Mouse (Mus musculus): Measurements from ENCODE around the gene Nfatc2ip. TPM values are rescaled to one million over a fixed set of nuclear protein-coding genes. Genes with fewer than 3 reads are reported as not detected.
A peak's percentile ranks its signal among the peaks of the same experiment; 100 is the strongest.

Nfatc2ip gene
- polyA plus RNA-seq, 1 experiment from 2014 or later: 1.1 TPM

DNA sequence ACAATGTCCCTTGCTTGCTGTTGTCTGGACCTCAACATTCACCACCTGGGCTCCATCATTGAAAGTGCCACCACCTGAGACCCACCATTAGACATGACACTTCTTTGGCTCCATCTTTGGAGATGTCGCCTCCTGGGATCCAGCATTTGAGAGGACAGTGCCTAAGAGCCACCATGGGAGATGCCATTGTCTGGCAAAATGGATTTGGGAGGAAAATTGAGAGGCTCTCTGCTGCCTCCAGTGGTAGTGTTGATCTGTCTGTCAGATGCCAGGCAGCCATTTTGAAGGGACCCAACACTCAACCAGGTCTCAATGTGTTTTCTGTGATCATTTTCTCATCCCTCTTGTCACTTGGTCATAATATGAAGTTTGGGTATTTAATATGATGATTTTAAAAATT lies 61.0 kb downstream of the Nfatc2ip start:
- Histone ChIP-seq H3K9ac (ENCODE audit: low read length) (no peak overlapping the region), H3K36me3 (ENCODE audit: control insufficient read depth, insufficient read depth, low read length) (no peaks in the 10 kb centered on the region), H3K4me1 (replicated peaks; ENCODE audit: control insufficient read depth, insufficient read depth) (no peaks in the 10 kb centered on the region), H3K4me2 (replicated peaks; ENCODE audit: low read depth) (no peak overlapping the region), H3K4me3 (ENCODE audit: low read depth, low read length) (no peak overlapping the region), H3K27me3 (ENCODE audit: control insufficient read depth, insufficient read depth, low read length) (no peaks in the 10 kb centered on the region), H3K27ac (replicated peaks) (no peak overlapping the region), H3K9me3 (ENCODE audit: control insufficient read depth, low read length) (no peaks in the 10 kb centered on the region)
- TF ChIP-seq EP300 (optimal IDR thresholded peaks at IDR 0.05) (no peak), CTCF (IDR thresholded peaks at IDR 0.05; ENCODE audit: low read depth) (peak; percentile 58)
- 79% methylated on average over 1 of the region's 1 CpGs for WGBS
- DNase-seq (ENCODE audit: low spot score): no peak
- no peak for ATAC-seq (ENCODE audit: low FRiP score, low TSS enrichment)

Small RNA genes within 50 kb of the gene (microRNA-seq; reads per million reads assigned to microRNA genes)
- not detected for gene Mir7058

Other genes starting within 250 kb of the Nfatc2ip start
- 19.3 and 19.7 TPM in 2 replicates for gene Xpo6, start 196.2 kb downstream of the Nfatc2ip start, polyA plus RNA-seq (2015; fragmentation: Nextera tagmentation; extraction: Ambion mirVana)
- gene Sbk1, start 124.1 kb downstream of the Nfatc2ip start, polyA plus RNA-seq (2015; fragmentation: Nextera tagmentation; extraction: Ambion mirVana): 4.0 and 5.3 TPM in 2 replicates
- 0.21 and 0.46 TPM in 2 replicates for gene Lat, start 27.2 kb downstream of the Nfatc2ip start, polyA plus RNA-seq (2015; fragmentation: Nextera tagmentation; extraction: Ambion mirVana)
- gene Spns1, start 19.3 kb downstream of the Nfatc2ip start, polyA plus RNA-seq (2015; fragmentation: Nextera tagmentation; extraction: Ambion mirVana): 24.4 and 26.9 TPM in 2 replicates
- gene Cd19, start 18.2 kb upstream of the Nfatc2ip start, polyA plus RNA-seq (2015; fragmentation: Nextera tagmentation; extraction: Ambion mirVana): 0.08 and 0.17 TPM in 2 replicates
- 19.4 and 20.7 TPM in 2 replicates for gene Rabep2, start 32.0 kb upstream of the Nfatc2ip start, polyA plus RNA-seq (2015; fragmentation: Nextera tagmentation; extraction: Ambion mirVana)
- gene Atp2a1, start 66.4 kb upstream of the Nfatc2ip start, polyA plus RNA-seq (2015; fragmentation: Nextera tagmentation; extraction: Ambion mirVana): 0.59 and 1.8 TPM in 2 replicates
- gene Sh2b1, start 78.7 kb upstream of the Nfatc2ip start, polyA plus RNA-seq (2015; fragmentation: Nextera tagmentation; extraction: Ambion mirVana): 20.0 and 24.0 TPM in 2 replicates
- 73.9 and 77.5 TPM in 2 replicates for gene Tufm, start 90.6 kb upstream of the Nfatc2ip start, polyA plus RNA-seq (2015; fragmentation: Nextera tagmentation; extraction: Ambion mirVana)
- gene Atxn2l, start 106.7 kb upstream of the Nfatc2ip start, polyA plus RNA-seq (2015; fragmentation: Nextera tagmentation; extraction: Ambion mirVana): 16.9 and 19.6 TPM in 2 replicates
- gene Eif3c, start 169.7 kb upstream of the Nfatc2ip start, polyA plus RNA-seq (2015; fragmentation: Nextera tagmentation; extraction: Ambion mirVana): 150 and 163 TPM in 2 replicates
- gene Apobr, start 188.2 kb upstream of the Nfatc2ip start, polyA plus RNA-seq (2015; fragmentation: Nextera tagmentation; extraction: Ambion mirVana): 0.46 and 0.56 TPM in 2 replicates
- gene Cln3, start 189.1 kb upstream of the Nfatc2ip start, polyA plus RNA-seq (2015; fragmentation: Nextera tagmentation; extraction: Ambion mirVana): 17.2 and 17.7 TPM in 2 replicates
- 0.10 and 0.13 TPM in 2 replicates for gene Il27, start 198.2 kb upstream of the Nfatc2ip start, polyA plus RNA-seq (2015; fragmentation: Nextera tagmentation; extraction: Ambion mirVana)
- gene Nupr1, start 234.1 kb upstream of the Nfatc2ip start, polyA plus RNA-seq (2015; fragmentation: Nextera tagmentation; extraction: Ambion mirVana): 140 and 182 TPM in 2 replicates

Measured in stomach, postnatal 0 days (tissue).